Mouse (Mus musculus) limb, embryonic 10.5 days (tissue): ENCODE measurements around the gene Ing3. TPM values are rescaled to one million over a fixed set of nuclear protein-coding genes. Genes with fewer than 3 reads are reported as not detected.

ENCODE experiments used
- DNase-seq: peaks from one replicate; pipeline ENCODE4 v3.0.0-alpha.2; 2017; ENCODE audit warnings: low spot score
- H3K27ac ChIP-seq: fragments of 300-500 bp; sonication (generic); 2 replicates; pipeline ENCODE4 v1.5.1; 2016; ENCODE audit warnings: mild to moderate bottlenecking
- H3K27me3 ChIP-seq: fragments of 300-500 bp; sonication (generic); 2 replicates; pipeline ENCODE4 v1.6.1; 2016; ENCODE audit warnings: low read depth, mild to moderate bottlenecking; ENCODE audit not compliant: poor library complexity, severe bottlenecking
- H3K36me3 ChIP-seq: fragments of 300-500 bp; sonication (generic); 2 replicates; pipeline ENCODE4 v1.6.1; 2016; ENCODE audit warnings: mild to moderate bottlenecking, moderate library complexity
- H3K4me1 ChIP-seq: fragments of 300-500 bp; sonication (generic); 2 replicates; pipeline ENCODE4 v1.6.1; 2016
- H3K4me3 ChIP-seq: fragments of 300-500 bp; sonication (generic); 2 replicates; pipeline ENCODE4 v1.5.1; 2016; ENCODE audit warnings: mild to moderate bottlenecking, moderate library complexity
- H3K9me3 ChIP-seq: fragments of 300-500 bp; sonication (generic); replicated peaks from 2 replicates; pipeline ENCODE4 v1.6.1; 2016; ENCODE audit warnings: mild to moderate bottlenecking
- WGBS: fragments of 180-500 bp; shearing (Covaris S2); methylation state at CpG from one replicate; pipeline ENCODE4 v1.1.7; 2016; 5-methylcytosine and 5-hydroxymethylcytosine counted together
- polyA plus RNA-seq: library from polyadenylated mRNA; unstranded; fragments of >200 nt; fragmentation: Nextera tagmentation; extraction: Ambion mirVana; gene quantifications from 2 replicates; pipeline ENCODE4 v1.2.1, GENCODE M21; 2016

Gene Ing3
- polyA plus RNA-seq, 1 experiment from 2014 or later: 57.8 TPM

DNA sequence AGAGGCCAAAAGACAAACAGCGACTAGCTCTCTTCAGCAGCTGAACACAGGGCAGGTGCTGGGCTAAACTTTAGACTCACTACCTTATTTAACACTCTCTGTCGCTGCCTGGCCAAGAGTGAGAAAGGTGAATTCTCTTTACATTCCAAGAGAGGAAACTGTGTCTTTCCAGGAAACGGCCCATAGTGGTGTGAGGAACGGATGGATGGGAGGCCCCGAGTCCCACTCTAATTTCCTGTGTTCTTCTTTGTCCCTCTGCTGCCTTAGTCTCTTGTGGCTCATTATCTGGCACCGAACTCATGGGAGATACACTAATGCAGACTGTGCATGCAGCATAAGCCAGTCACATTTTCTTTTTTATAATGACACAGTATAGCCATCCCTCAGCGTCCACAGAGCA, 68.3 kb downstream of the Ing3 start:
- H3K4me3 ChIP-seq: no peak overlapping the region
- no peaks in the 10 kb centered on the region for H3K9me3 ChIP-seq
- no peaks in the 10 kb centered on the region for H3K27me3 ChIP-seq
- WGBS: 73% methylated on average over 7 of the region's 7 CpGs
- no peak for DNase-seq
- no peak overlapping the region for H3K27ac ChIP-seq
- peaks cover 42% of the 10 kb centered on the region for H3K4me1 ChIP-seq
- peaks cover 81% of the 10 kb centered on the region for H3K36me3 ChIP-seq

DNA sequence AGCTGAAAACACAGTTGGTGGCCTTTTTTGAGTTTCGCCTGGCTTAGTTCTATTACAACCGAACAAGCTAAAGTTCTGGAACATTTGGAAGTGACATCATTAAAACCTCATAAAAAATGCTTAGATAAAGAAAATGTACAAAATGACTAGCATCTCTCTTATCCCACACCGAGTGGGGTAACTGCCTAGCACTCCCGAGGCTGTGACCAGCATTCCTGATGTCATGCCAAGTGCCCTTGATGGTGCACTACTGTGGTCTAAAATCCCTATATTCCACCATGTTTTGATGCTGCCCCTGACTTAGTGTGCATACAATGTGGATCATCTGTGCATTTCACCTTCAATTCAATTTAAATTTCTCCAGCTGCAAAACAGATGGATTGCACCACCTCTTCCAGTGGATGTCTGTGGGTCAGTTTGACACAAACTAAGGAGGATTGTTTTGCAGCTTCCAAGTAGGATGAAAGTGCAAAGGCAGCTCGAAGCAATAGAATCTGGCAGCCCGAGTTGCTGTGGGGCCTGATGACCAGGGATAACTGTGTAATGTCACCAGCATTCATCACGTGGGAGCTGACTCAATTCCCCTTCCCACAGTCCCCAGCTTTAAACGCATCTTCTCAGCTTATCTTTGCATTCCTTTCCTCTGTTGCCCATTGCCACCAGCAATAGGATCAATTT, 69.5 kb downstream of the Ing3 start:
- Histone ChIP-seq H3K27me3 (no peaks in the 10 kb centered on the region), H3K4me3 (no peak overlapping the region), H3K9me3 (no peaks in the 10 kb centered on the region), H3K27ac (peak overlapping the region; percentile 76), H3K36me3 (peaks cover 78% of the 10 kb centered on the region), H3K4me1 (peaks cover 43% of the 10 kb centered on the region)
- WGBS: 71% methylated on average over 8 of the region's 8 CpGs
- no peak for DNase-seq

DNA sequence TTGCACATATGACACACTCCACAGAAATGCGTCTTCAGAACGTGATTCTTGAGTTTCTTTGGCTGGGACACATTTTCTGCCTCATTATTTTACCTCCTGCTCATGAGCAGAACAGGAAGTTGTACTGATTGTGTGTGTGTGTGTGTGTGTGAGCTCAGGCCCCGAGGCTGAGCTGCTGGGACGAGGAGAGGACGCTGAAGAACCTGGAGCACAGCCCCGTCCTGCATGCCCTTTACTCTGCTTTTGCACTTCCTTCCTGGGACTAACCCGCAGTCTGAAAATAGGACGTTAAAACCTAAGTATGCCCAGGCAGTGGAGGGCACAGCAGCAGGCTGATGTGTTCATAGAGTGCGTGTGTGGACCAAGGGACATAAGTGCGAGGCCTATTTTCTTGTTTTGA, 70.3 kb downstream of the Ing3 start:
- 45% methylated on average over 10 of the region's 10 CpGs for WGBS
- peak overlapping the region; percentile 76 for H3K27ac ChIP-seq
- no peak for DNase-seq

DNA sequence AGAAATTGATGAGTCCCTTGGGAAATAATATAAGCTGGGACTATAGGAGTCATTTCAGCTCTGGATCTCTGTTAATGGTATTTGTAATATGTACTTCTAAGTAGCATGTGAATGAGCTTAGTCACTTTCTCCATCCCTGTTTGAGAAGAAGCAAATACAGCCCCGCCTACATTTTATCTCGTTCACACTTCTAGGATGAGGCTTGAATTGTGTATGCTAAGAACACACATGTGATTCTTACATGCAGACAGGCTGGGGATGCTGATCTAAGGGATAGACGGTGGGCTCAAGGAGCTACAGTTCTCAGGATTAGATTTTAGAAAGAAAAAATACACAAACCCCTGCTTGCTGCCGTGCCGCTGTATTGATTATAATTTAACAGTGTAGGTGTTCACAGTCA, 71.3 kb downstream of the Ing3 start:
- H3K4me1 ChIP-seq: peaks cover 51% of the 10 kb centered on the region
- WGBS: 95% methylated on average over 5 of the region's 5 CpGs

More for the DNA sequence above, 70.3 kb downstream of the Ing3 start:
- H3K27me3 ChIP-seq: no peaks in the 10 kb centered on the region
- no peak overlapping the region for H3K4me3 ChIP-seq
- no peaks in the 10 kb centered on the region for H3K9me3 ChIP-seq
- peaks cover 43% of the 10 kb centered on the region for H3K4me1 ChIP-seq
- peaks cover 71% of the 10 kb centered on the region for H3K36me3 ChIP-seq

DNA sequence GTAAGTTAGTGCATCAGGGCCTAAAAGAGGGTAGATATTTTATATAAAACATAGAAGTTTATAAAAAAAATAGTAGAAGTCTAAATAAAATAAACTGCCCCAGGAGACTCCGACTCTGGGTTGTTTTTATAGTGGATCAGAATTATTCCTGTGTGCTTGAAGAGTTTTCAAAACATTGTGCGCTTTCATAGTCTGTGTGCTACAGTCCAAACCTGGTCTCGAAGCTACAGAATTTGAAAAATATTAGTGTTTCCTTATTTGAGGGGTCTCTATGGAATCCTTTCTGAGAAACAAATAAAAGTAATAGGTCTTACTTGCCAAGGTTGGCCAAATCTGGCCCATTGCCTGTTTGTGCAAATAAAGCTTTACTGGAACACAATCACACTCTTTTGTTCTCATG, 71.9 kb downstream of the Ing3 start:
- Histone ChIP-seq H3K27me3 (no peaks in the 10 kb centered on the region), H3K4me3 (no peak overlapping the region), H3K4me1 (peaks cover 52% of the 10 kb centered on the region), H3K27ac (no peak overlapping the region), H3K36me3 (peaks cover 57% of the 10 kb centered on the region), H3K9me3 (no peaks in the 10 kb centered on the region)
- DNase-seq: no peak
- 91% methylated on average over 3 of the region's 3 CpGs for WGBS

More for the DNA sequence above, 71.3 kb downstream of the Ing3 start:
- Histone ChIP-seq H3K4me3 (no peak overlapping the region), H3K27me3 (no peaks in the 10 kb centered on the region), H3K27ac (no peak overlapping the region), H3K9me3 (no peaks in the 10 kb centered on the region), H3K36me3 (peaks cover 63% of the 10 kb centered on the region)
- DNase-seq: no peak

DNA sequence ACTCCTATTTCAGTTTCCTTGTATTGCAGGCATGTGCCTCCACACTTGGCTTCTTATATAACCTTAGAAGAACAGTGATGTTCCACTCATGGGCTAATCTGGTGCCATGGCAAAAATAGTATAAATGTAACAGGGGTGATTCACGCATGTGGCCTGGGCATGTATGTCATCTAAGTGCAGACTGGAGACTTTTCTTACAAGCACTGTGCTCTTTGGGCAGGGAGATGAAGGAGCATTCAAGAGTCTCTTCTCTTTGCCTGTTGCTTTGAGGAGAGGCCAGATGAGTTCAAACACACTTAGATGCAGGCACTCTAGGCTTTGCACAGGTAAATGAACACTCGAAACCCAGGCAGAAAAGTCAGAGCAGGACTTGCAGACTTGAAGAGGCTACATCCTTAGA, 74.8 kb downstream of the Ing3 start:
- H3K27ac ChIP-seq: peak overlapping the region; percentile 89; the same call in 1 of the 2 replicates
- 85% methylated on average over 2 of the region's 2 CpGs for WGBS
- H3K4me3 ChIP-seq: no peak overlapping the region
- no peaks in the 10 kb centered on the region for H3K9me3 ChIP-seq
- DNase-seq: no peak
- H3K36me3 ChIP-seq: peaks cover 36% of the 10 kb centered on the region
- peaks cover 54% of the 10 kb centered on the region for H3K4me1 ChIP-seq
- no peaks in the 10 kb centered on the region for H3K27me3 ChIP-seq

Other genes with a start within 250 kb of the Ing3 start
- 35.1 and 41.4 TPM in 2 replicates for gene Tspan12, start 97.1 kb upstream of the Ing3 start, polyA plus RNA-seq
- gene Cped1, start 36.3 kb downstream of the Ing3 start, polyA plus RNA-seq: 58.8 and 63.8 TPM in 2 replicates